ENCODE assay signal across 9 mouse cellular contexts in the genomic region with DNA sequence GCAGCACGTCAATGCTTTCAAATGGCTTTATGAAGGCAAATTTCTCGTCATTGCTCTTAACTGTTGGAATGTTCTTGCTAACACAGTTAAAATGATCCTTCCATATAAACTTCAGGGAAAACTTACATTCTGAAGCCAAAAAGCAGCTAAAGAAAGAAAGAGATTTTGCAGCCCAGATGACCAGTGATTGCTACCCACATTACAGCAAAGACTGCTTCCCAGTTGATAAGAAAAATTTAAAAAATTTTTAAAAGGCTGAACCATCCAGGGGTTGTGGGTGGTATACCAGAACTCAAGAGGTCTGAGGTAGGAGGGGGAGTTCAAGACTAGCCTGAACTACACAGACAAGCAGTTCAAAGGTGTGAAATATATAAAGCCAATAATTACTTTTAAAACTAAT. TPM values are rescaled to one million over a fixed set of nuclear protein-coding genes. Genes with fewer than 3 reads are reported as not detected.
A peak's percentile ranks its signal among the peaks of the same experiment; 100 is the strongest.
DNase-seq lines count a peak whose midpoint lies in the region; ATAC-seq lines count a peak whose summit lies in the region.
"Had no signal": no experiment of that assay in that cellular context is flagged by ENCODE, and none has a peak within 500 bp of the region (broad histone marks: within the 10 kb centered on the region; RNA-seq: fewer than 3 reads in every experiment).

No protein-coding gene starts in this region.

- ATAC-seq in heart, embryonic 16.5 days (replicated peaks; ENCODE audit: extremely low read depth, insufficient read depth, low FRiP score), result no peak
- no peak for ATAC-seq in hindbrain, embryonic 14.5 days (ENCODE audit: low FRiP score)
- ATAC-seq in midbrain, embryonic 13.5 days, result no peak
- no peak for ATAC-seq in activated CD4-positive, CD25-positive, alpha-beta regulatory T cell, adult 4 months

- H3K27me3 ChIP-seq in heart, embryonic 16.5 days (ENCODE audit: control insufficient read depth, insufficient read depth, low read length), result no peaks in the 10 kb centered on the region
- H3K27me3 ChIP-seq in hindbrain, embryonic 14.5 days (ENCODE audit: control insufficient read depth, insufficient read depth, low read length), result no peaks in the 10 kb centered on the region
- H3K27me3 ChIP-seq in midbrain, embryonic 13.5 days, result peaks cover 13% of the 10 kb centered on the region; the same call in 1 of the 2 replicates
- H3K27me3 ChIP-seq: Patski had no signal

- H3K9me3 ChIP-seq in heart, embryonic 16.5 days (replicated peaks; ENCODE audit: control insufficient read depth, low read length), result no peaks in the 10 kb centered on the region
- no peaks in the 10 kb centered on the region for H3K9me3 ChIP-seq in hindbrain, embryonic 14.5 days (ENCODE audit: control insufficient read depth, low read length)
- no peaks in the 10 kb centered on the region for H3K9me3 ChIP-seq in midbrain, embryonic 13.5 days

- peak overlapping the region; percentile 68 for H3K4me2 ChIP-seq in heart, embryonic 16.5 days (ENCODE audit: low read depth, low read length)
- H3K4me2 ChIP-seq in hindbrain, embryonic 14.5 days (replicated peaks), result peak overlapping the region; percentile 59
- H3K4me2 ChIP-seq in midbrain, embryonic 13.5 days (replicated peaks), result peak overlapping the region; percentile 57; the same call in 1 of the 2 replicates

- WGBS in heart, embryonic 16.5 days, result 35% methylated on average over 2 of the region's 2 CpGs
- WGBS in hindbrain, embryonic 14.5 days, result 41% methylated on average over 2 of the region's 2 CpGs
- WGBS in midbrain, embryonic 13.5 days, result 35% methylated on average over 2 of the region's 2 CpGs

- no peak for DNase-seq in heart, postnatal 4 days
- DNase-seq in NIH3T3 (ENCODE audit: low read depth), result peak; percentile 44
- DNase-seq in hindbrain, embryonic 14.5 days (ENCODE audit: low spot score), result no peak
- no peak for DNase-seq in thymus, postnatal 10 days (ENCODE audit: low spot score in 2 of 2)
- no peak for DNase-seq in frontal cortex, postnatal 36 days (ENCODE audit: low spot score in 2 of 2)

- peak overlapping the region; percentile 83; the same call in 1 of the 2 replicates for H3K27ac ChIP-seq in heart, embryonic 16.5 days (ENCODE audit: low read length)
- H3K27ac ChIP-seq in hindbrain, embryonic 14.5 days, result no peak overlapping the region
- H3K27ac ChIP-seq in midbrain, embryonic 13.5 days, result no peak overlapping the region

- no peak overlapping the region for H3K9ac ChIP-seq in heart, embryonic 16.5 days (ENCODE audit: low read length)
- H3K9ac ChIP-seq in hindbrain, embryonic 14.5 days, result peak overlapping the region; percentile 55; the same call in 1 of the 2 replicates
- no peak overlapping the region for H3K9ac ChIP-seq in midbrain, embryonic 13.5 days (replicated peaks)

- H3K4me3 ChIP-seq in heart, embryonic 16.5 days (ENCODE audit: low read length), result no peak overlapping the region
- H3K4me3 ChIP-seq in hindbrain, embryonic 14.5 days (replicated peaks; ENCODE audit: low read length), result peak overlapping the region; percentile 95
- H3K4me3 ChIP-seq in midbrain, embryonic 13.5 days (replicated peaks), result peak overlapping the region; percentile 85; the same call in 1 of the 2 replicates

- H3K36me3 ChIP-seq in heart, embryonic 16.5 days (ENCODE audit: control insufficient read depth, insufficient read depth), result no peaks in the 10 kb centered on the region
- no peaks in the 10 kb centered on the region for H3K36me3 ChIP-seq in hindbrain, embryonic 14.5 days (replicated peaks; ENCODE audit: control insufficient read depth, insufficient read depth)
- H3K36me3 ChIP-seq in midbrain, embryonic 13.5 days, result no peaks in the 10 kb centered on the region

- H3K4me1 ChIP-seq in heart, embryonic 16.5 days (ENCODE audit: control insufficient read depth, insufficient read depth, low read length), result peaks cover 18% of the 10 kb centered on the region
- peaks cover 28% of the 10 kb centered on the region for H3K4me1 ChIP-seq in hindbrain, embryonic 14.5 days (replicated peaks; ENCODE audit: control insufficient read depth, insufficient read depth, low read length)
- H3K4me1 ChIP-seq in midbrain, embryonic 13.5 days (replicated peaks), result peaks cover 33% of the 10 kb centered on the region

RNA-seq across cellular contexts. Expression of a gene that starts 1.1 kb away (rescaled TPM):
- polyA plus RNA-seq in heart, embryonic 16.5 days (2015; fragmentation: Nextera tagmentation; extraction: Ambion mirVana), result 22.8 and 29.7 TPM in 2 replicates
- total RNA-seq in heart, postnatal 4 days (2021), result 100 to 1,000 TPM; 219 to 228 TPM
- polyA plus RNA-seq in hindbrain, embryonic 14.5 days (2014; fragmentation: Nextera tagmentation; extraction: Ambion mirVana), result 14.4 and 14.6 TPM in 2 replicates
- polyA plus RNA-seq in midbrain, embryonic 13.5 days (2015; fragmentation: Nextera tagmentation; extraction: Ambion mirVana), result 11.8 and 14.1 TPM in 2 replicates
- polyA plus RNA-seq in activated CD4-positive, CD25-positive, alpha-beta regulatory T cell, adult 4 months (2017; shearing (Covaris generic)), result 100 to 1,000 TPM; 243 to 280 TPM
